Mouse (Mus musculus) urinary bladder, postnatal 14 days (tissue): ENCODE measurements at regions not wholly inside any gene's neighbourhood (a gene's known extent, or its start where the extent isn't known, plus 50 kb on each side); places are given as distances from the start of the nearest gene placed in this dataset.

Source experiments
- DNase-seq: peaks from one replicate; pipeline ENCODE4 v3.0.0; 2021; ENCODE audit warnings: low spot score

DNA sequence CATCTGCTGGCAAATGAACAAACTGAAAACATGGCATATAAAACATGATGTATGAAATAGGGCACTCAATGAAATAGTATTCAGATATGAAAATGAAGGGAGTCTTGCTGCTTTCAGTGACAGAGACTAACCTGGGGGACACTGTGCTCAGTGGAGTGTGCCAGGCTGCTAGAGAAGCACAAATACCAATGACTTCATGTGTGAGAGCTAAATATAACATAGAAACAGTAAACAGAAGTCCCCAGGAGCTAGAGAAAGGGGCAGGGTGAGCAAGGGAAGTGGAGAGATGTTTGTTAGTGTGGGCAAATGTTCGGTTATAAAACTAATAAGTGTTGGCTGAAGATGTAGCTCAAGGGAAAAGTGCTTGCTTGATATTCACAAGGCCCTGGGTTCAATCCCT, 293.2 kb upstream of the Jmjd1c start:
- no peak for DNase-seq

DNA sequence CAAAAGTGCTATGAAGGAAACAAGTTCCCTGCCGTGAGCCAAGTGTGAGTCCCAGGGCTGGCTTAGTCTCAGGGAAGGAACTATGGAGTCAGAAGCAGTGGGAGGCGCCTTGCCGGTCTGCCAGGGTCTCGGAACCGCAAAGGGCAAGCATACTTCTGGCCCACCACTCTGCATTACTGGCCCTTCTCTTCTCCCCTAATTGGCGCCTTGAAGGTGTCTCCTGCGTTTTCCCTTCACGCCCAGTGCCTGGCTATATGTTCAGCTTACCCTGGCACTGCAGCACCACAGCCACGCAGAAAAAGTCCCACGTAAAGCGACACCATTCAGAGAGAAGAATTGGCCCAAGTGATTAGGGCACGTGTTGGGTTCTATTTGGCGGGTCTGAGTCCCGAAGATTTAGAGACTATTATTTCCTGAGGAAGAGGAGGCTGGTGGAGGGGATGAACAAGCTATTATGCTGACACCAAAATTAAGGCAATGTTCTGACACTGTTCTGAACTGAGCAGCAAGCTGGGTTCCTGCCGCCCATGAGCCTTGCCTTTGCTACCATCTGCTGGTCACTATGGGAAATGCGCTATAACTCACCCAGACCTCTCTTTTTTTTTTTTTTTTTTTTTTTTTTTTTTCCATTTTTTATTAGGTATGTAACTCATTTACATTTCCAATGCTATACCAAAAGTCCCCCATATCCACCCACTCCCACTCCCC, 288.5 kb upstream of the Jmjd1c start:
- peak; percentile 68 for DNase-seq

GRCm38 (mm10) chr10:66812515-66813260, 283.2 kb upstream of the Jmjd1c start:
- DNase-seq: no peak

DNA sequence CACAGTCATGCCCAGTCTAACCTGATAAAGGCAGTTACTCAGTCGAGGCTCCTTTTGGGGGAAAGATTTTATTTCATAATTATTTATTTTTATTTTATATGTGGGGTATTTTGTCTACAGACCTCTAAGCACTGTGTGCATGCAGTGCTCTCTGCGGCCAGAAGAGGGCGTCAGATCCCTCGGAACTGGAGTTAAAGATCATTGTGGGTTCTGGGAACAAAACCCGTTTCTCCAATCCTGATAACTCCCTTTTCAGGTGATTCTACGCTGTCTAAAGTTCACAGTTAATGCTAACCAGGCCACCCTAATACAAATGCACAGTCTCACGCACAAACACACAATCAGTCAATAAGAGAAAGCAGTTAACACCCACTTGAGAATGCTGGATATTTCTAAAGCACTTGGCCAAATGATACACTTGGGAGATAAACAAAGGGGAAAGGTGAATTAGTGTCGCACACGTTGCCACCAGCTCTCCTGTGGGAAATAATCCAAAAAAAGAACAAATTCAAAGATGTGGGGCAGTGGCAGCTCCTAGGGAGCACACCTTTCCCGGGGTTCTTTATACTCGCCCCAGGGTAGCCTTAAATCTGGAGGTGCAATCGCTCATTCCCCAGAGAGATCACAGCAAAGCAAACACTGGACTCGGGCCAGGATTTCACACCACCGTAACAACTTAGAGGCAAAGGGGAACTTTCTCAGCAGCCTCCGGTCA, 281.9 kb upstream of the Jmjd1c start:
- no peak for DNase-seq

- peak; percentile 85 for DNase-seq
These were observed 281.2 kb upstream of the Jmjd1c start for GRCm38 (mm10) chr10:66814565-66815201.

DNA sequence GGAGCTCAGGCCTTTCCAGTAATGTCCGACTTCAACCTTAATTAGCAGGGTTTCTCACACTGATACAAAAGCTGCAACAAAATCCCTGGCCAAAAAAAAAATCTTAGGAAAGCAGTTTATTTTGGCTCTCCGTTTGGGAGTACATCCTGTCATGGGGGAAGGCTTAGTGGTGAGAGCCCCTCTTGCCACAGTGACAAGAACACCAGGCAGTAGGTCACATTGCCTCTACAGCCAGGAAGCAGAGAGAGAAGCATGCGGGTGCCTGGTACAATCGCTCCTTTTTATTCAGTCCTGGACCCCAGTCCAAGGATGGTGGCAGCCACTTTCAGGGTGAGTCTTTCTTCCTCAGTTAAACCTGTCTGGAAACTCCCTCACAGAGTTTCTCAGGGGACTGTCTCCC, 280.0 kb upstream of the Jmjd1c start:
- no peak for DNase-seq

DNA sequence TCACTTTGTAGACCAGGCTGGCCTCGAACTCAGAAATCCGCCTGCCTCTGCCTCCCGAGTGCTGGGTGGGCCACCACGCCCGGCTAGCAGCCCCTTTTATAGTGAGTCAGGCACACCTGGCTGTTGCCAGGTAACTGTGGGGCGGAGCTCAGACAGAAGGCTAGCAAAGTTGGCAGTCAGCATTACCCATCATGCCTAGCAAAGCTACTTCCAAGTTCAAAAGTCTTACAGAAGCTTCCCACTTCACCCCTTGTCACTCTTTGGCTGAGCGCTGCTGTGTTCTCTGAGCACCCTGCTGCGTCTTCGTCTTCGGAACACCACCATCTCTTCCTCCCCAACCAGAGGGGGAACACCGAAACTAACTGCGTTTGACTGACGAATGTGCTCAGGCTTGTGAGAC, 279.1 kb upstream of the Jmjd1c start:
- no peak for DNase-seq

GRCm38 (mm10) chr10:66817876-66818275, 278.0 kb upstream of the Jmjd1c start:
- DNase-seq: no peak

DNA sequence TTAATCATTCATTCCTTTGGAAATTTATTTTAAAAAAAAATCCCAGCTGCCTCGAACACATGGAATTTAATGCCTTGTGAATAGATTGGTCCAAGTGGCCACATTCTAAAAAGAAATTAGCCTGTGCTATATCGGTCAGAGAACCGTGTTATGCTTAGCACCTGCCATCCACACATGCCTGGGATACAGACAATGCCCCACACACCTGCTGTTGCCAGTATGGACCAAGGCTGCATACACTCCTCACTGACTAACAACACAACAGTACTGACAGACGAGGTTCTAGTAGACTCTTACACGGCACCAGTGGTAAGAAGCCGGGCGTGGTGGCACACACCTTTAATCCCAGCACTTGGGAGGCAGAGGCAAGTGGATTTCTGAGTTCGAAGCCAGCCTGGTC, 276.4 kb upstream of the Jmjd1c start:
- no peak for DNase-seq

DNA sequence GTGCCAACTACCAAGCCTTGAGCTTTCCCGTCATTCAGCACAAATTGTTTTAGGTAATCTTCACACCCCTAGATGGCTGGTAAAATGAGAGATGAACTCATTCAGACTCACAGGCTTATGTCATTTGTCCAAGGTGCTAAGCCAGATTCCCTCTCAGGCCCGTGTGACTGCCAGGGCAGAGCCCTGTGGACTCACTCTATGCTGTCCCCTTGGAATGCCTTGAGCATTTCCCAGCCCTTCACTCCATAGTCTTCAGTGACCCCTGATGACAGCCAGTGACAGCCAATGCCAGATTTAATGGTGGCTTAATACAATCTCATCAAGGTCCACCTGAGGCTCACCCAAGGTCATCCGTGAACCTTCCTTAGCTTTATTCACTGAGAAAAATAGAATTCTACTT, 270.2 kb upstream of the Jmjd1c start:
- DNase-seq: no peak

DNA sequence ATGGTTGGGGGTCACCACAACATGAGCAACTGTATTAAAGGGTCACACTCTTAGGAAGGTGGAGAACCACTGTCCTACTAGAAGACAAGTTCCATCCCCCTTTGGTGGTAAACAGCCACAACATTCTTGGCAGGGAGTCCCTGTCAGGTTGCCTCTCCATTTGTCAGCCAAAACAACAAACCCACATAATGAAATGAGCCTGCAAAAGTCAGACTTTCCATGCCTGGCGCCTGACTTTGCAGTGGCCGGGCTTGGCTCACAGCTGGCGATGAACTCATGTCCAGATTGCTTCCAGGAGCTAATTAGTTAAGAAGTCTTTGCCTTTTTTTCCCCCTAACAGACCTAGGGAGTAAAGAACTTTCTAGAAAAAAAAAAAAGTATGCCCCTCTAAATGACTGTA, 269.6 kb upstream of the Jmjd1c start:
- DNase-seq: no peak

GRCm38 (mm10) chr10:66834974-66835373, 261.0 kb upstream of the Jmjd1c start:
- no peak for DNase-seq

DNA sequence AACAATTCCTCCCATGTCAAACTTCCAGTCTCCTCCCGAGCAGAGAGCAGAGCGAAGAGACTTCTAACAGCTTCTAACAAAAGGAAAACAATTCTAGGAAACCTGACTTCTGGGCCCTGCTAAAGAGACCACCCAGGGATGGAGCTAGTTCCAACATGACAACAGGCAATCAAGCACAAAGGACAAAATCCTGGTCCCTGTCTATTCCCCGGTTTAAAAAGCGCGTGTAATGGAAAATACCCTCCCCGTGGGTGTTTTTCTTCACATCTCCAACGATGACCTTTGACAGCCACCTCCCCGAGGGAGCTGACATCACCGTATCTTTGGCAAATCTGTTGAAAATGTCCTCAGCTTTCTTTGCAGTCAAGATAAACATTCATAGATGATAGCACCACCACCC, 256.9 kb upstream of the Jmjd1c start:
- no peak for DNase-seq

DNA sequence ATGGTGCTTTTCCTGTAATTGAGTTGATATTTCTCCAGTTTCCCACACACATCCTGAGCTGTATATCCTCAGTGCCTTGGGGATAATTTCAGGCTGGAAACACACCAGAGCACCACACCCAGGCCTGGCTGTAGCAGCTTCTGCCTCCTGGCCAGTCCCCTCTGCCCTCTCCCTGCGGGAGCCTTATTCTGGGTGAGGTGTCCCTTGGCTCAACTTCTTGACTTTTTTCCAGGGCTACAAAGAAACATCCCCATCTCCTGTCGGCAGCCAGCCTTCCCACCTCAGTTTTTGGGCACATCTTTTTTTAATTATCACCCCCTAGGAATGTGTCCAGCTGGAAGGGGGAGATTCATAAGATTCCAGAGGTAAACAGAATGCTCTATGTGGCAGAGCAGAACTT, 252.7 kb upstream of the Jmjd1c start:
- DNase-seq: no peak

DNA sequence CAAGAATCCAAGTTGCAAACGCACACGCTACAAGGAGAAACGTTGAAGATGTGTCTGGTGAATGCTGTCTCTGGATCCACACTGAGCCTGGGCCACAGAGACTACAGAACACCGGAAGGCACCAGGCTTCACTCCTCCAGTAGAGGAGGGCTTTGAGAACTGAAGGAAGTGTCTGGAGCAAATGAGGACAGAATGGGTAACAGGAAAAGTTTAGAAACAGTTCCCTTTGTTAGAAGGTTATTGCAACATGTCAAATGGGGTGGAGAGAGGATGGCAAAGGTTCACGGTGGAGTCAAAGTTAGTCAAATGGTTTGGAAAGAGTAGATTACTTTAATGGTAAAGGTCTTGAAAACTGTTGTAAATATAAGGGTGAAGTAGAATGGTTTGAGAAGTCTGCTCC, 247.1 kb upstream of the Jmjd1c start:
- no peak for DNase-seq

- no peak for DNase-seq
These were observed 246.2 kb upstream of the Jmjd1c start for GRCm38 (mm10) chr10:66849681-66850080.

DNA sequence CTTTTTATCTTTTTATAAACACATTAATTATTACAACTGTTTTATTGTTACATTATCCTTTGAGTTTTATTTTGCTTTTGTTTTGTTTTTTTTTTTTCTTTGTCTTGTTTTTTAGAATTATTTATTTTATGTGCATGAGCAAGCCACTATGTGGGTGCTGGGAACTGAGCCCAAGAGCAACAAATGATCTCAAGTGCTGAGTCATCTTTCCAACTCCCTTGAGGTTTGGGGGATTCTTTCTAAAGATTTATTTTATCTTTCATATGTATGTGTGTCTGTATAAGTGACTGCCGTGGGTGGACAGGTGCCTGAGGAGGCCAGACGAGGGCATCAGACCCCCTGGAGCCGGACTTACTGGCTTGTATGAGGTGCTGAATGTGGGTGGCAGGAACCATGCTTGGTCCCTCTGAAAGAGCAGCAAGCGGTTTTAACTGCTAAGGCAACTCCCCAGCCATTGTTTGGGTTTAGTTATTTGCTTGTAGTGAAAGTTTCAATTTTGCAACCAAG, 244.9 kb upstream of the Jmjd1c start:
- DNase-seq: no peak

DNA sequence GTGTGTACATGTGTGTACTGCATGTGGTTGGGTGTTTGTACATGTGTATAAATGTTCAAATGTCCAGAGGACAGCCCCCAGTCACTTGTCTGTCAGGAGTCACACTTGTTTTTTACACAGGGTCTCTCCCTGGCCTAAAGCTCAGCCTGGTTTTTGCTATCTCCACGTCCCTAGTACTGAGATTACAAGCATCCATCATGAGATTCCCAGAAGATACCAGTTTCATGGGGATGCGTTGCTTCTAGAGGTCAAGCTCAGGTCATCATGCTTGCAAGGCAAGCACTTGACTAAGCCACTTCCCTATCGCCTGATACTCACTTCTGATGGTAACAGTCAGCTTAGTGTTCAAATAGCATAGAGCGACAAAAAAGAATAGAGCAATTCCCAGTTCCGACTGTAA, 244.1 kb upstream of the Jmjd1c start:
- no peak for DNase-seq

DNA sequence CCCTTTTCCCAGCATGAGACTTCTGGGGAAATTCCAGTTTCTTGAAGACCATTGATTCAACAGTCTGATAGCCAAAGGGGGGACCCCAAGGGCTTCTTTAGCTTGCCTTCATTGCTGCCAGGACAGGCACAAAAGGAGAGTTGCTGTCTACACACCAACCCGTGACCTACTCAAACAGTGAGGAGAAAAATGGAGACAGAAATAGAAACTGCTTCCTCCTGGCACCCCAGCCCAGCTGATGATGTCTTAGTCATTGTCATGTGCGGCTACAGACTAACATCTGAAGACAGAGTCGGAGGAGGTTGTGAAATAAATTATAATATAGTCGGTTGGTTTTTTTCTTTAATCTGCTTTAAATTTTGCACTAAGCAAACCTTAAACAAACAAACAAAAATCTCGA, 243.2 kb upstream of the Jmjd1c start:
- no peak for DNase-seq

DNA sequence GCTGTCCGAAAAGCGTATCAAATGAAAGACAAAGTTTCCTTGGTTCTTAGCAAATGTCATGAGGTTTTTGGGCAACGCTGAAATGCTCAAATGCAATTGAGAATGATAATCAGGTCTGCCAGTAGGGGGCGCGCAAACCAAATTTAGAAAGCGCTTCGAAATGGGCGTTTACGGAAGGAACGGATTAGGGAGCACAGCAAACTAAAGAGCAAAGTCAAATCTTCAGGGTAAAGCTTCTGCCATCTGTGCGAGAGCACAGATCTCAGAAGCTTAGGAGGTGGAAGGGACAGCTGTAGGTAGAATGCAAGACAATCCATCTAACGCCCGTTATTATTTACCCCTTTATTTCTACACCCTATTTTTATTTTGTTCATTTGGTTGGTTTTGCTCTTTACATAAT, 242.7 kb upstream of the Jmjd1c start:
- DNase-seq: peak; percentile 87

GRCm38 (mm10) chr10:66854895-66855294, 241.0 kb upstream of the Jmjd1c start:
- no peak for DNase-seq

- no peak for DNase-seq
These were observed 238.6 kb upstream of the Jmjd1c start for GRCm38 (mm10) chr10:66857330-66857729.

DNA sequence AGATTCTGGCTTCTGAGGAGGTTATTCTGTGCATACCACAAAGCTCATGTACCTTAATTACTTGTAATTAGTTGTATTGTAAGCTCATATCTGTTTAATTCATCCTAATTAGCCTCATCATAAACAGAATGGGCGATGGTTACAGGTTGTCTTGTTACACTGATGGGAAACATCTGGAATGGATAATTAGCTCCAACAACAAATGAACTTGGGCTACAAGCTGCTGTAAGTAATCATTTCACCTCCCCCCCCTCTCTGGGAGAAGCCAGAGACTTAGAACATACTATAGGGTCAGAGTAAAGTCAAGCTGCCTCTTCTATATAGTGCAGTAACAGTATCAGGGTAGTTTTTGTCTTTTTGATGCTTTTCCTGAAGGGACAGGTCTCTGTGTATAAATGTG, 234.5 kb upstream of the Jmjd1c start:
- no peak for DNase-seq
